Mouse (Mus musculus) testis, adult 2 months (tissue): ENCODE measurements around the gene Slc8a1.

Source experiments
- CTCF ChIP-seq: fragments of 200-500 bp; IDR thresholded peaks from 2 replicates; pipeline ENCODE4 v1.5.1; 2012; ENCODE audit warnings: low read depth, mild to moderate bottlenecking, inconsistent platforms, low read length, moderate library complexity; ENCODE audit not compliant: control insufficient read depth, insufficient read depth, insufficient replicate concordance
- POLR2A ChIP-seq: fragments of 200-500 bp; IDR thresholded peaks from 2 replicates; pipeline ENCODE4 v1.6.1; 2012; ENCODE audit warnings: low read depth, mild to moderate bottlenecking, inconsistent platforms, low read length, moderate library complexity; ENCODE audit not compliant: control insufficient read depth

DNA sequence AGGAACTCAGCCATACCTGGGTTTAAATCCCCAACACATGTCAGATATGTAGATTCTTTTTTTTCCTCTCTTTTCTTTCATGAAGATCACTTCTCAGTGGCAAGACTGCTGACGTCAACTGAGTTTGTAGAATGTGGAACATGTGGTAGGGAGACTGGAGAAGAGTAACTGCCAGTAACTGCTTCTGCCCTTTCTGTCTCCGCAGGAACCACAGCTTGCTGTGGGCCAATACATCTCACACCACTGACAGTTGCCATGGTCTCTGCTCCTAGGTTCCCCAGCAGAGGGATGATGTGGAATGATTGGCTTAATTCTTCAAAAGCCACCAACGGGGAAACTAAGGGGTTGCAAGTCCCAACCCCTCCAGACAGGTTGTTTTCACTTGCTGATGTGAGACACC, 33.4 kb downstream of the Slc8a1 start:
- TF ChIP-seq POLR2A: no peak
- no peak for TF ChIP-seq CTCF
